Mouse (Mus musculus) E14TG2a.4 (cell line): ENCODE results near the gene Zfp108.
A peak's percentile ranks its signal among the peaks of the same experiment; 100 is the strongest.

ENCODE experiments used
- H3K27me3 ChIP-seq: 2 replicates; pipeline ENCODE4 v1.6.1; 2014; ENCODE audit warnings: low read length, control low read depth; ENCODE audit not compliant: insufficient read depth
- H3K36me3 ChIP-seq: 2 replicates; pipeline ENCODE4 v1.6.1; 2014; ENCODE audit warnings: low read length, control low read depth; ENCODE audit not compliant: insufficient read depth
- H3K4me1 ChIP-seq: replicated peaks from 2 replicates; pipeline ENCODE4 v1.6.1; 2014; ENCODE audit warnings: low read depth, low read length, control low read depth
- H3K4me3 ChIP-seq: replicated peaks from 2 replicates; pipeline ENCODE4 v1.5.1; 2014; ENCODE audit warnings: mild to moderate bottlenecking, low read length
- H3K9me3 ChIP-seq: 2 replicates; pipeline ENCODE4 v1.6.1; 2014; ENCODE audit warnings: low read length, control low read depth
- CTCF ChIP-seq: conservative IDR thresholded peaks from 2 replicates; pipeline ENCODE4 v1.5.1; 2014; ENCODE audit warnings: low read length
- NANOG ChIP-seq: IDR thresholded peaks from 2 replicates; pipeline ENCODE4 v1.6.1; 2014; ENCODE audit warnings: borderline replicate concordance, low read length, mixed read lengths
- POU5F1 ChIP-seq: IDR thresholded peaks from 2 replicates; pipeline ENCODE4 v1.6.1; 2014; ENCODE audit warnings: low read length, borderline replicate concordance

Gene Zfp108

DNA sequence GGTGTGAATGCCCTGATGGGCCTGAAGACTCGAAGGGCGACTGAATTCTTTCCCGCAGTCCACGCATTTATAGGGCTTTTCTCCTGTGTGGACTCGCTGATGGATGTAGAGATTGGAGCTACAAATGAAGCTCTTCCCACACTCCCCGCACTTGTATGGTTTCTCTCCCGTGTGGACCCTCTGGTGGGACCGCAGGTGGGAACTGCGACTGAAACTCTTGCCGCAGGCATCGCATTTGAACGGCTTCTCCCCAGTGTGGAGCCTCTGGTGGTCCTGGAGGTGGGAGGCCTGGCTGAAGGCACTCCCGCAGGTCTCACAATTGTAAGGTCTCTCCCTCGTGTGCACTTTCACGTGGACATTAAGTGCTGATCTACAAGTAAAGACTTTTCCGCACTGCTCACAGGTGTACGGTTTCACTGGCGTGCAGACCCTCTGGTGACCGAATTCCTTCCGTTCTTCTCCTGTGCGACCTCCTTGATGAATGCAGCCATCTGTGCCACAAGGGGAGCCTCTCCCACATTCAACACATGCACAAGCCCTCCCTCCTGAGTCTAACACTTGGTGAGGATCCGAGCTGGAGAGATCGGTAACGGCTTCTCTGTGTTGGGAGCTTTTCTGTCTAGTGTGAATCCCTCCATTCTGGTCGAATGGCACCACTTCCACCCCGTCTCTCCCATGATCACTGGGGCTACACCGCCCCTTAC, 36.9 kb downstream of the Zfp108 start:
- peaks cover 31% of the 10 kb centered on the region for H3K36me3 ChIP-seq
- TF ChIP-seq NANOG (no peak), CTCF (no peak), POU5F1 (no peak)
- peaks cover 19% of the 10 kb centered on the region for H3K27me3 ChIP-seq
- no peaks in the 10 kb centered on the region for H3K9me3 ChIP-seq
- peak overlapping the region; percentile 41 for H3K4me3 ChIP-seq
- peaks cover 15% of the 10 kb centered on the region for H3K4me1 ChIP-seq

DNA sequence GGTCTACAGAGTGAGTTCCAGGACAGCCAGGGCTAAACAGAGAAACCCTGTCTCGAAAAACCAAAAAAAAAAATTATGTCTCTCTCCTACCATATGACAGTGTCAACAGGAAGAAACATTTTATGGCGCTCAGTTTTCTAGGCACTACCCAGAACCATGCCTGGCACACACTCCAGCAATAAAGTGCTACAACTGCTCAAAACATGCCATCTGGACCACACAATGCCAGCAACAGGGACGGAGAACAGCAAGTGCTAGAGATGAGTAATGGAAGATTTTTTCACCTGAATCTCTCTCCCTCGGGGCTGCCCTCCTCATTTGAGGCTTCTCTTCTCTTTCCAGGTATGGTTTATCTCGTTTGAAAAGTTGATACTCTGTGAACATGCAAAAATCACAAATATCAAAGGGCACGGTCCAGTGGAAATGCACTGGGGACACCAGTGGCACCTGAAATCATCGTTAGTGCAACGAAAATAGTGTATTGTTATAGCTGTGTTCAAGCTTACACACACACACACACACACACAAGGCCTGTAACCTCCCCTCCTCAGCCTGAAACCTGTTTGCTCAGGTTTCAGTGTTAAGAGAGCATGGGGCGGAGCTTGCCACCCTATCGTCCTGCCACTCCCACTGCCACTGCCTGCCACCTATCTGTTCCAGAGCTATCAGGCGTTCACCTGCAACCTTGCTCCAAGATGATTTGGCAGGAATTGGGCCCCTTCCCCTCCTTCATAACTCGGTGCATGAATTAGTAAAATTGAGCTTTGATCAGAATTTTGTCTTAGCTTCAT, 38.7 kb downstream of the Zfp108 start:
- peaks cover 20% of the 10 kb centered on the region for H3K4me1 ChIP-seq
- no peak for TF ChIP-seq NANOG
- TF ChIP-seq CTCF: no peak
- no peak for TF ChIP-seq POU5F1
- no peak overlapping the region for H3K4me3 ChIP-seq
- peaks cover 38% of the 10 kb centered on the region for H3K36me3 ChIP-seq
- no peaks in the 10 kb centered on the region for H3K9me3 ChIP-seq
- peaks cover 16% of the 10 kb centered on the region for H3K27me3 ChIP-seq

DNA sequence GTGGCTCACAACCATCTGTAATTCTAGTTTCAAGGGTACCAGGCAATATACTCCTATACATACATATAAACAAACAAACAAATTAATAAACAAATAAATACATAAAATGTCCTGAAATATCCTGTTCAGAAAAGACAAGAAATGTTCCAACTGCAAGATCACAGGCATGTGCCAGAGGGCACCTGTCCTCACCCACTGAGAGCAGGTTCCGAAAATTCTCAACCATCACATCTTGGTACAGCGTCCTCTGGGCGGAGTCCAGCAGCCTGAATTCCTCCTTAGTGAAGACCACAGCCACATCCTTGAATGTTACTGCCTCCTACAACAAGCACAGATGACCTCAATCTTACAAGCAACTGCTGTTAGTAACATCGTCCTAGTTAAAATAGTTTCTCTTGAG, 40.2 kb downstream of the Zfp108 start:
- no peak overlapping the region for H3K4me3 ChIP-seq
- TF ChIP-seq POU5F1 (no peak), CTCF (no peak), NANOG (no peak)
- peaks cover 19% of the 10 kb centered on the region for H3K27me3 ChIP-seq
- H3K9me3 ChIP-seq: no peaks in the 10 kb centered on the region
- H3K36me3 ChIP-seq: peaks cover 38% of the 10 kb centered on the region
- peaks cover 25% of the 10 kb centered on the region for H3K4me1 ChIP-seq

DNA sequence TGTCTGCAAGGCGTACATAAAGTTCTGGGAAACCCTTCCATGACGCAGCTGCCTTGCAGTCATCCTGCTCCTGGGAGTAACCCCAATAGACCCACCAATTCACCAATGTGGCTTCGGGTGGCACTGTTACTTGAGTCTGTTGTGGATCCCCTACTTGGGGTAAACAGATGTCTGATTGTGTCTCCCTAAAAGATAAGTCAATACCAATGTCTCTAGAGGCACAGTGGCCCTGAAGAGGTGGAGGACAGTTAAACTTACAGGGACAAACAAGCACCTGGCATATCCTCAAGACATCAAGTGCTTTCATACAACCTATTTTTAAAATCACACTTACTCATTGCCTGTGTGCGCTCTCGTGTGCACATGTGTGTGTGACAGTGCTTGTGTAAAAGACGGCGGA, 40.8 kb downstream of the Zfp108 start:
- peaks cover 38% of the 10 kb centered on the region for H3K36me3 ChIP-seq
- peaks cover 31% of the 10 kb centered on the region for H3K4me1 ChIP-seq
- H3K9me3 ChIP-seq: no peaks in the 10 kb centered on the region
- TF ChIP-seq NANOG: no peak
- TF ChIP-seq POU5F1: no peak
- no peak for TF ChIP-seq CTCF
- peaks cover 22% of the 10 kb centered on the region for H3K27me3 ChIP-seq
- no peak overlapping the region for H3K4me3 ChIP-seq

DNA sequence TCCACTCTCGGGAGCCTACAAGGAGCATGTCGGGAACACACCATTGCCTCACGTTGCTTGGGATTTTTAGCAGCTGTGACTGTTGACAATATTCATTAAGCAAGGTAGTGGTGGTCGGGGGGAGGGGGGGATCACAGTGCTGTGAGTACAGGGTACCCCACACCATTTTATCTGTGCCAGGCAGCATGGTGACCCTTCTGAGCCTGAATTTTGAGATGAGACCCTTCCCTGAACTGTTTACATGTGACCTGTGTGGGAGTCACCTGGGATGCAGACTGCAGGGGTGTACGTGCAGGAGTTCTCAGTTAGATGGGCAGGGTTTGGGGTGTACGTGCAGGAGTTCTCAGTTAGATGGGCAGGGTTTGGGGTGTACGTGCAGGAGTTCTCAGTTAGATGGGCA, 41.8 kb downstream of the Zfp108 start:
- no peak overlapping the region for H3K4me3 ChIP-seq
- H3K4me1 ChIP-seq: peaks cover 28% of the 10 kb centered on the region
- TF ChIP-seq CTCF (no peak), POU5F1 (no peak), NANOG (no peak)
- no peaks in the 10 kb centered on the region for H3K9me3 ChIP-seq
- H3K36me3 ChIP-seq: peaks cover 33% of the 10 kb centered on the region
- H3K27me3 ChIP-seq: peaks cover 17% of the 10 kb centered on the region

DNA sequence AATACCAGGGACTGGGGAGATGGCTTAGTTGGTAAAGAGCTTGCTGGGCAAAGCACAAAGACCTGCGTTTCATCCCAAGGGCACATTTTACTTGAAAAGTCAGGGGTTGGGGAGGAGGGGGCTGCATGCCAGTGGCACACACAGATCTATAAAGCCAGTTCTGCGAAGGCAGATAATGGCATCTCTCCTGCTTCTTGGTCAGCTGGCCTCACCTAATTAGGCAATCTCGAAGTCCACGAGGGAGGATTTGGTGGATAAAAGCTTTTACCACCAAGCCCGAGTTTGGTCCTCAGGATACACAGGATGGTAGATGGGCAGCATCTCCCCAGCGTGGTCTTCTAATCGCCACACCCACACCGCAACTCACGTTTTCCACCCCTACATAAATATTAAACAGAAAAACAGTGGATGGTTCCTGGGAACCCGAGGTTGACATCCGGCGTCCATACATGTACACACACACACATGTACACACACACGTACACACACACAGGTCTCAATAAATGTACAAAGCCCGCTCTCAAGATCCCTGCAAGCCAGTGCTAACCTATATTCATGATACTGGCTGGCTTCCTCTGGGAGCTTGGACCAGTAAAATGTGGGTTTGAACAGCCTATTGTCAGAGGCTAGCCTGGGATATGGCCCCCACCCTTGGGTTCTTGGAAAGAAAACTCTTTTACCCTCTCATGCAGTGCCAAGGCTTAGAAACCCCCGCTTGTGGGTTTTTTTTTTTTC, 42.9 kb downstream of the Zfp108 start:
- Histone ChIP-seq H3K4me3 (no peak overlapping the region), H3K9me3 (no peaks in the 10 kb centered on the region), H3K27me3 (peaks cover 8% of the 10 kb centered on the region; the same call in 1 of the 2 replicates), H3K36me3 (peaks cover 39% of the 10 kb centered on the region), H3K4me1 (peaks cover 18% of the 10 kb centered on the region)
- TF ChIP-seq CTCF (no peak), NANOG (no peak), POU5F1 (no peak)

DNA sequence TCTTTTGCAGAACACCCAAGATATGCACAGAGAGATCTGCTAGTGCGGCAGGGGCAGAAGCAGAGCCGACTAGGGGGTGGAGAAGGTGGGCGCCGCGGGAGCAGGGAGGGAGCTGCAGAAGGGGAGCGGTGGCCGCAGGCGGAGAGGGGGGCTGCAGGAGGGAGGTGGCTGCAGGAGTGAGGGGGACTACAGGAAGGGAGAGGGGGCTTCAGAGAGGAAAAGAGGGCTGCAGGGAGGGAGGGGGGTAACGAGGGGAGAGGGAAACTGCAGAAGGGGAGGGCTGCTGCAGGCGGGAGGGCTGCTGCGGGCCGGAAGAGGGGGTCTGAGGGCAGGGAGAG, 44.0 kb downstream of the Zfp108 start:
- H3K27me3 ChIP-seq: peaks cover 8% of the 10 kb centered on the region; the same call in 1 of the 2 replicates
- H3K36me3 ChIP-seq: peaks cover 47% of the 10 kb centered on the region
- peak overlapping the region; percentile 97 for H3K4me3 ChIP-seq
- peaks cover 18% of the 10 kb centered on the region for H3K4me1 ChIP-seq
- H3K9me3 ChIP-seq: peaks cover 8% of the 10 kb centered on the region
- no peak for TF ChIP-seq POU5F1
- TF ChIP-seq CTCF: no peak
- no peak for TF ChIP-seq NANOG
